Mouse (Mus musculus) B cell, adult 62 days (primary cell): ENCODE data around the gene Prl2c3. TPM values are rescaled to one million over a fixed set of nuclear protein-coding genes. Genes with fewer than 3 reads are reported as not detected.

Experiments
- total RNA-seq: library from RNA; stranded (reverse); gene quantifications from 4 replicates; pipeline ENCODE4 v1.2.4, GENCODE M21; 2023

Gene Prl2c3
- not detected in 4 replicates for total RNA-seq

DNA sequence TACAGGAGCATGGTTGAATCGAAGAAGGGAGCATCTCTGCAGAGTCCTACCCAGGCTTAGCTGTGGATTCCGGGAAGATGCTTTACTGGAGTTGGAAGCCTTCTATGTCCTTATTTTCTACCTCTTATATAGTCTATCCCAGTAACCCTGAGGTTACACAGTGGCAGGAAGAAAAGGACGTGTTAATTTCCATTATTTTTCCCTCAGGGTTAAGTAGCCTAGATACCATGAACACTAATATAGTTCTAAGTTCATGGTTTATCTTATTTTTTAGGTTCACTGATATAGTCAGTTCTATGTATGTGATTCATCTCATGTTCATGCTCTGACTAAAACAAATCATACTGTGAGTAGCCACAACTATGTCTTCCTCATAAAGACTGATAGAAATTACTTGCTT is at the start of gene Prl2c3:
Prl2c3 (minus strand) TSS at position 101 of the 400 bp plus-strand sequence.

Other genes with a start within 250 kb of the Prl2c3 start
- 108 to 114 TPM (median 112 TPM) in 4 replicates for gene Ero1lb, start 234.2 kb downstream of the Prl2c3 start, total RNA-seq
- not detected in 4 replicates for gene Prl2c2, start 205.3 kb upstream of the Prl2c3 start, total RNA-seq